Mouse (Mus musculus) intestine, embryonic 16.5 days (tissue): Measurements from ENCODE around the gene Uhrf2. TPM values are rescaled to one million over a fixed set of nuclear protein-coding genes. Genes with fewer than 3 reads are reported as not detected.

ENCODE experiments used
- ATAC-seq: fragments of 200-750 bp; cut with Nextera tagmentation; 2 replicates; pipeline ENCODE4 v1.8.0; 2017; ENCODE audit warnings: moderate TSS enrichment, moderate library complexity
- H3K27ac ChIP-seq: fragments of 300-500 bp; sonication (generic); 2 replicates; pipeline ENCODE4 v1.5.1; 2014; ENCODE audit warnings: mild to moderate bottlenecking, low read length
- H3K27me3 ChIP-seq: fragments of 300-500 bp; sonication (generic); replicated peaks from 2 replicates; pipeline ENCODE4 v1.6.1; 2014; ENCODE audit warnings: low read length, control low read depth, mixed read lengths; ENCODE audit not compliant: control insufficient read depth, insufficient read depth
- H3K36me3 ChIP-seq: fragments of 300-500 bp; sonication (generic); 2 replicates; pipeline ENCODE4 v1.6.1; 2014; ENCODE audit warnings: low read length, control low read depth; ENCODE audit not compliant: control insufficient read depth, insufficient read depth
- H3K4me1 ChIP-seq: fragments of 300-500 bp; sonication (generic); 2 replicates; pipeline ENCODE4 v1.6.1; 2014; ENCODE audit warnings: low read length, control low read depth, mixed read lengths; ENCODE audit not compliant: control insufficient read depth, insufficient read depth
- H3K4me2 ChIP-seq: fragments of 300-500 bp; sonication (generic); 2 replicates; pipeline ENCODE4 v1.6.1; 2014; ENCODE audit warnings: low read depth, low read length, control low read depth
- H3K4me3 ChIP-seq: fragments of 300-500 bp; sonication (generic); 2 replicates; pipeline ENCODE4 v1.5.1; 2014; ENCODE audit warnings: mild to moderate bottlenecking, low read length
- H3K9ac ChIP-seq: fragments of 300-500 bp; sonication (generic); 2 replicates; pipeline ENCODE4 v1.6.1; 2014; ENCODE audit warnings: low read depth, low read length
- H3K9me3 ChIP-seq: fragments of 300-500 bp; sonication (generic); 2 replicates; pipeline ENCODE4 v1.6.1; 2016; ENCODE audit warnings: low read length, control low read depth; ENCODE audit not compliant: control insufficient read depth
- WGBS: fragments of 180-500 bp; shearing (Covaris S2); extraction: QIAGEN DNeasy Blood & Tissue Kit; methylation state at CpG from one replicate; pipeline ENCODE4 v1.1.7; 2014; 5-methylcytosine and 5-hydroxymethylcytosine counted together
- polyA plus RNA-seq: library from polyadenylated mRNA; unstranded; fragments of >200 nt; fragmentation: Nextera tagmentation; extraction: Ambion mirVana; gene quantifications from 2 replicates; pipeline ENCODE4 v1.2.1, GENCODE M21; 2015

Uhrf2 gene
- polyA plus RNA-seq, 1 experiment from 2014 or later, result 43.2 TPM

- no peak overlapping the region for H3K9ac ChIP-seq
- no peaks in the 10 kb centered on the region for H3K4me1 ChIP-seq
- H3K36me3 ChIP-seq, result peaks cover 9% of the 10 kb centered on the region; the same call in 1 of the 2 replicates
- no peaks in the 10 kb centered on the region for H3K9me3 ChIP-seq
- no peaks in the 10 kb centered on the region for H3K27me3 ChIP-seq
- 95% methylated on average over 1 of the region's 1 CpGs for WGBS
- ATAC-seq, result no peak
- H3K4me3 ChIP-seq, result no peak overlapping the region
- no peak overlapping the region for H3K4me2 ChIP-seq
- H3K27ac ChIP-seq, result no peak overlapping the region
Observed at GRCm38 (mm10) chr19:30044630-30045029, 14.3 kb downstream of the Uhrf2 start.

GRCm38 (mm10) chr19:30045857-30046256 is 15.5 kb downstream of the Uhrf2 start:
- H3K4me1 ChIP-seq, result no peaks in the 10 kb centered on the region
- H3K4me3 ChIP-seq, result no peak overlapping the region
- ATAC-seq, result no peak
- WGBS, result 75% methylated on average over 1 of the region's 1 CpGs
- H3K9ac ChIP-seq, result no peak overlapping the region
- H3K4me2 ChIP-seq, result no peak overlapping the region
- H3K9me3 ChIP-seq, result no peaks in the 10 kb centered on the region
- peaks cover 9% of the 10 kb centered on the region; the same call in 1 of the 2 replicates for H3K36me3 ChIP-seq
- no peak overlapping the region for H3K27ac ChIP-seq
- H3K27me3 ChIP-seq, result no peaks in the 10 kb centered on the region

GRCm38 (mm10) chr19:30050584-30050983 is 20.3 kb downstream of the Uhrf2 start:
- 91% methylated on average over 2 of the region's 2 CpGs for WGBS
- H3K9ac ChIP-seq, result no peak overlapping the region
- H3K27me3 ChIP-seq, result no peaks in the 10 kb centered on the region
- H3K4me3 ChIP-seq, result no peak overlapping the region
- H3K36me3 ChIP-seq, result peaks cover 7% of the 10 kb centered on the region; the same call in 1 of the 2 replicates
- H3K9me3 ChIP-seq, result no peaks in the 10 kb centered on the region
- H3K27ac ChIP-seq, result no peak overlapping the region
- ATAC-seq, result no peak
- H3K4me1 ChIP-seq, result no peaks in the 10 kb centered on the region
- no peak overlapping the region for H3K4me2 ChIP-seq

GRCm38 (mm10) chr19:30051479-30051878 is 21.2 kb downstream of the Uhrf2 start:
- no peaks in the 10 kb centered on the region for H3K9me3 ChIP-seq
- H3K4me3 ChIP-seq, result no peak overlapping the region
- no peak overlapping the region for H3K9ac ChIP-seq
- ATAC-seq, result no peak
- H3K27me3 ChIP-seq, result no peaks in the 10 kb centered on the region
- H3K4me1 ChIP-seq, result no peaks in the 10 kb centered on the region
- H3K4me2 ChIP-seq, result no peak overlapping the region
- H3K36me3 ChIP-seq, result 0 out of 2 replicates have a peak, but pooled peaks cover 2% of the 10 kb centered on the region
- WGBS, result 94% methylated on average over 3 of the region's 3 CpGs
- no peak overlapping the region for H3K27ac ChIP-seq

GRCm38 (mm10) chr19:30054218-30054617 is 23.9 kb downstream of the Uhrf2 start:
- H3K4me3 ChIP-seq, result no peak overlapping the region
- WGBS, result 92% methylated on average over 2 of the region's 2 CpGs
- no peaks in the 10 kb centered on the region for H3K36me3 ChIP-seq
- no peak overlapping the region for H3K4me2 ChIP-seq
- no peaks in the 10 kb centered on the region for H3K27me3 ChIP-seq
- no peak overlapping the region for H3K9ac ChIP-seq
- ATAC-seq, result no peak
- no peaks in the 10 kb centered on the region for H3K9me3 ChIP-seq
- H3K27ac ChIP-seq, result no peak overlapping the region
- no peaks in the 10 kb centered on the region for H3K4me1 ChIP-seq

GRCm38 (mm10) chr19:30065797-30066196 is 35.5 kb downstream of the Uhrf2 start:
- Histone ChIP-seq H3K4me1 (no peaks in the 10 kb centered on the region), H3K27me3 (no peaks in the 10 kb centered on the region), H3K4me2 (no peak overlapping the region), H3K36me3 (no peaks in the 10 kb centered on the region), H3K4me3 (no peak overlapping the region), H3K9me3 (no peaks in the 10 kb centered on the region), H3K27ac (no peak overlapping the region), H3K9ac (no peak overlapping the region)
- no peak for ATAC-seq
- WGBS, result 52% methylated on average over 4 of the region's 4 CpGs

GRCm38 (mm10) chr19:30090163-30090562 is 59.9 kb downstream of the Uhrf2 start:
- Histone ChIP-seq H3K27me3 (no peaks in the 10 kb centered on the region), H3K4me1 (no peaks in the 10 kb centered on the region), H3K9me3 (no peaks in the 10 kb centered on the region), H3K36me3 (peaks cover 18% of the 10 kb centered on the region), H3K27ac (no peak overlapping the region), H3K4me3 (no peak overlapping the region), H3K4me2 (no peak overlapping the region), H3K9ac (no peak overlapping the region)
- ATAC-seq, result no peak
- WGBS, result 88% methylated on average over 6 of the region's 6 CpGs

GRCm38 (mm10) chr19:30091644-30092295 is 61.5 kb downstream of the Uhrf2 start:
- no peaks in the 10 kb centered on the region for H3K4me1 ChIP-seq
- H3K4me3 ChIP-seq, result no peak overlapping the region
- no peak overlapping the region for H3K9ac ChIP-seq
- ATAC-seq, result no peak
- no peak overlapping the region for H3K27ac ChIP-seq
- H3K36me3 ChIP-seq, result peaks cover 20% of the 10 kb centered on the region
- no peaks in the 10 kb centered on the region for H3K27me3 ChIP-seq
- H3K9me3 ChIP-seq, result no peaks in the 10 kb centered on the region
- no peak overlapping the region for H3K4me2 ChIP-seq
- 86% methylated on average over 12 of the region's 12 CpGs for WGBS

GRCm38 (mm10) chr19:30096186-30096585 is 65.9 kb downstream of the Uhrf2 start:
- no peaks in the 10 kb centered on the region for H3K4me1 ChIP-seq
- no peak for ATAC-seq
- H3K4me3 ChIP-seq, result no peak overlapping the region
- H3K36me3 ChIP-seq, result peaks cover 19% of the 10 kb centered on the region
- 76% methylated on average over 3 of the region's 3 CpGs for WGBS
- H3K9me3 ChIP-seq, result peaks cover 7% of the 10 kb centered on the region; the same call in 1 of the 2 replicates
- no peak overlapping the region for H3K4me2 ChIP-seq
- H3K9ac ChIP-seq, result no peak overlapping the region
- no peak overlapping the region for H3K27ac ChIP-seq
- H3K27me3 ChIP-seq, result no peaks in the 10 kb centered on the region

GRCm38 (mm10) chr19:30097039-30097438 is 66.7 kb downstream of the Uhrf2 start:
- H3K9me3 ChIP-seq, result peaks cover 7% of the 10 kb centered on the region; the same call in 1 of the 2 replicates
- no peak overlapping the region for H3K27ac ChIP-seq
- 87% methylated on average over 4 of the region's 4 CpGs for WGBS
- H3K4me2 ChIP-seq, result no peak overlapping the region
- H3K36me3 ChIP-seq, result peaks cover 18% of the 10 kb centered on the region
- no peaks in the 10 kb centered on the region for H3K4me1 ChIP-seq
- H3K9ac ChIP-seq, result no peak overlapping the region
- ATAC-seq, result no peak
- no peaks in the 10 kb centered on the region for H3K27me3 ChIP-seq
- no peak overlapping the region for H3K4me3 ChIP-seq
